Mouse (Mus musculus): ENCODE results near the gene Kmt2a.

DNA sequence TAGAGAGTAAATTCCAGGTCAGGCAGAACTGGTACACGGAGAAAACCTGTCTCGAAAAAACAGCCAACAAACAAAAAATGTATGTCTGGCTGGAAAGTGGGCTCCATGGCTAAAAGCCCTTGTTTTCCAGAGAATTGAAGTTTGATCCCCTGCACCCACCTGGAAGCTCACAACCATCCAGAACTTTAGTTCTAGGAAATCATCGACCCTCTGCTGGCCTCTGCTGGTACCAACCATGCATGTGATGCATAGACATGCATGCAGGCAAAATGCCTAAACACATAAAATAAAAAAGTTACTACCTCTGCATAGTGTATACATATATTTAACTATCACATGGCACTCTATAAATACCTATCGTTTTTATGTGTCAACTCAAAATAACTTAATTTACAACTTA lies 19.3 kb upstream of the Kmt2a start:
- TF ChIP-seq POLR2A (IDR thresholded peaks at IDR 0.05; ENCODE audit: insufficient read length, low read depth) = no peak
- TF ChIP-seq USF1 (IDR thresholded peaks at IDR 0.05; ENCODE audit: low read depth) = no peak
- TF ChIP-seq TCF12 (IDR thresholded peaks at IDR 0.05; ENCODE audit: insufficient read depth, poor library complexity, severe bottlenecking) = no peak
- no peak for TF ChIP-seq CEBPB (IDR thresholded peaks at IDR 0.05; ENCODE audit: insufficient read depth, poor library complexity, severe bottlenecking)
- no peak for TF ChIP-seq E2F4 (IDR thresholded peaks at IDR 0.05; ENCODE audit: insufficient read depth)
